Mouse (Mus musculus) hematopoietic multipotent progenitor cell, adult 10-12 weeks (in vitro differentiated cells): Measurements from ENCODE around the gene Spry2. TPM values are rescaled to one million over a fixed set of nuclear protein-coding genes. Genes with fewer than 3 reads are reported as not detected.

Experiments
- polyA plus RNA-seq: library from polyadenylated mRNA; stranded (reverse); fragments of >175 nt; gene quantifications from 2 replicates; pipeline ENCODE4 v1.2.3, GENCODE M21; 2012; ENCODE audit warnings: low replicate concordance

Gene Spry2
- polyA plus RNA-seq: 3.7 and 4.5 TPM in 2 replicates

GRCm38 (mm10) chr14:105896791-105897568 is at the start of gene Spry2:
TSS of gene Spry2 (minus strand) at chr14:105896819.

Other genes with a start within 250 kb of the Spry2 start
- gene Trim52, start 209.4 kb upstream of the Spry2 start, polyA plus RNA-seq: not detected in 2 replicates